Mouse (Mus musculus) megakaryocyte-erythroid progenitor cell, adult 5-6 weeks (primary cell): ENCODE data around the gene Sult1b1. TPM values are rescaled to one million over a fixed set of nuclear protein-coding genes. Genes with fewer than 3 reads are reported as not detected.

Source experiments
- total RNA-seq, 2 experiments: library from RNA; stranded (forward) in 1 of 2; stranded (reverse) in 1 of 2; fragments of 200-1000, 215-1000 nt in 1 of 2; fragments of >200 nt in 1 of 2; fragmentation: Nextera tagmentation in 1 of 2; gene quantifications; 2 replicates each; pipeline ENCODE4 v1.2.3; 2014 to 2017

The Sult1b1 gene
- total RNA-seq, 2 experiments from 2014 or later = not detected

Other genes starting within 250 kb of the Sult1b1 start
- not detected in 2 replicates for gene Ugt2a3, start 201.0 kb downstream of the Sult1b1 start, total RNA-seq (2014; fragmentation: Nextera tagmentation)
- not detected in 2 replicates for gene Ugt2a3, start 201.0 kb downstream of the Sult1b1 start, total RNA-seq (2017)
- not detected in 2 replicates for gene Ugt2b38, start 114.0 kb downstream of the Sult1b1 start, total RNA-seq (2014; fragmentation: Nextera tagmentation)
- not detected in 2 replicates for gene Ugt2b38, start 114.0 kb downstream of the Sult1b1 start, total RNA-seq (2017)
- gene Ugt2a2, start 55.9 kb downstream of the Sult1b1 start, total RNA-seq (2014; fragmentation: Nextera tagmentation) = not detected in 2 replicates
- gene Ugt2a2, start 55.9 kb downstream of the Sult1b1 start, total RNA-seq (2017) = not detected in 2 replicates
- not detected in 2 replicates for gene Gm43638, start 51.4 kb downstream of the Sult1b1 start, total RNA-seq (2014; fragmentation: Nextera tagmentation)
- not detected in 2 replicates for gene Gm43638, start 51.4 kb downstream of the Sult1b1 start, total RNA-seq (2017)
- not detected in 2 replicates for gene Ugt2a1, start 47.3 kb downstream of the Sult1b1 start, total RNA-seq (2014; fragmentation: Nextera tagmentation)
- not detected in 2 replicates for gene Ugt2a1, start 47.3 kb downstream of the Sult1b1 start, total RNA-seq (2017)
- gene Sult1d1, start 30.8 kb upstream of the Sult1b1 start, total RNA-seq (2014; fragmentation: Nextera tagmentation) = not detected in 2 replicates
- not detected in 2 replicates for gene Sult1d1, start 30.8 kb upstream of the Sult1b1 start, total RNA-seq (2017)
- gene Sult1e1, start 53.4 kb upstream of the Sult1b1 start, total RNA-seq (2014; fragmentation: Nextera tagmentation) = not detected in 2 replicates
- not detected in 2 replicates for gene Sult1e1, start 53.4 kb upstream of the Sult1b1 start, total RNA-seq (2017)
- not detected in 2 replicates for gene Csn1s1, start 128.0 kb upstream of the Sult1b1 start, total RNA-seq (2014; fragmentation: Nextera tagmentation)
- not detected in 2 replicates for gene Csn1s1, start 128.0 kb upstream of the Sult1b1 start, total RNA-seq (2017)
- not detected in 2 replicates for gene Csn2, start 161.4 kb upstream of the Sult1b1 start, total RNA-seq (2014; fragmentation: Nextera tagmentation)
- not detected in 2 replicates for gene Csn2, start 161.4 kb upstream of the Sult1b1 start, total RNA-seq (2017)
- not detected in 2 replicates for gene Csn1s2a, start 236.4 kb upstream of the Sult1b1 start, total RNA-seq (2014; fragmentation: Nextera tagmentation)
- not detected in 2 replicates for gene Csn1s2a, start 236.4 kb upstream of the Sult1b1 start, total RNA-seq (2017)